Mouse (Mus musculus): ENCODE results near the gene Rpl13a.
"Not testable (repeated sequence)": the region's sequence is repeated elsewhere in the genome, so short reads cannot be mapped to it uniquely, and the experiment has no call there.

Rpl13a gene

GRCm38 (mm10) chr7:45119780-45120709, 8.5 kb downstream of the Rpl13a start:
- DNase-seq (ENCODE audit: low read depth in 2 of 2, low spot score in 2 of 2), result no peak

- no peak for DNase-seq (ENCODE audit: low read depth in 2 of 2, low spot score in 2 of 2)
Measured at GRCm38 (mm10) chr7:45118336-45118735, 10.2 kb downstream of the Rpl13a start.

GRCm38 (mm10) chr7:45117566-45117965, 11.0 kb downstream of the Rpl13a start:
- no peak for DNase-seq (ENCODE audit: low read depth in 2 of 2, low spot score in 2 of 2)

GRCm38 (mm10) chr7:45113476-45113875, 15.1 kb downstream of the Rpl13a start:
- DNase-seq (ENCODE audit: low read depth in 2 of 2, low spot score in 2 of 2), result no peak

GRCm38 (mm10) chr7:45112529-45112928, 16.0 kb downstream of the Rpl13a start:
- no peak for DNase-seq (ENCODE audit: low read depth in 2 of 2, low spot score in 2 of 2)

GRCm38 (mm10) chr7:45111940-45112339, 16.6 kb downstream of the Rpl13a start:
- no peak for DNase-seq (ENCODE audit: low read depth in 2 of 2, low spot score in 2 of 2)

GRCm38 (mm10) chr7:45110089-45110488, 18.5 kb downstream of the Rpl13a start:
- DNase-seq (ENCODE audit: low read depth in 2 of 2, low spot score in 2 of 2), result not testable (repeated sequence)

- DNase-seq (ENCODE audit: low read depth in 2 of 2, low spot score in 2 of 2), result no peak
Measured at GRCm38 (mm10) chr7:45107052-45107645, 21.4 kb downstream of the Rpl13a start.

GRCm38 (mm10) chr7:45106441-45106840, 22.1 kb downstream of the Rpl13a start:
- no peak for DNase-seq (ENCODE audit: low read depth in 2 of 2, low spot score in 2 of 2)

- DNase-seq (ENCODE audit: low read depth in 2 of 2, low spot score in 2 of 2), result no peak
Measured at GRCm38 (mm10) chr7:45105491-45105890, 23.1 kb downstream of the Rpl13a start.

GRCm38 (mm10) chr7:45104941-45105340, 23.6 kb downstream of the Rpl13a start:
- DNase-seq (ENCODE audit: low read depth in 2 of 2, low spot score in 2 of 2), result no peak

- DNase-seq (ENCODE audit: low read depth in 2 of 2, low spot score in 2 of 2), result no peak
Measured at GRCm38 (mm10) chr7:45103652-45104180, 24.8 kb downstream of the Rpl13a start, which contains the start of gene Fcgrt. TSS of gene Fcgrt (minus strand) at chr7:45103851.

- DNase-seq (ENCODE audit: low read depth in 2 of 2, low spot score in 2 of 2), result no peak
Measured at GRCm38 (mm10) chr7:45102940-45103585, 25.5 kb downstream of the Rpl13a start.

GRCm38 (mm10) chr7:45102441-45102840, 26.1 kb downstream of the Rpl13a start:
- no peak for DNase-seq (ENCODE audit: low read depth in 2 of 2, low spot score in 2 of 2)

GRCm38 (mm10) chr7:45100046-45100445, 28.5 kb downstream of the Rpl13a start:
- DNase-seq (ENCODE audit: low read depth in 2 of 2, low spot score in 2 of 2), result no peak

GRCm38 (mm10) chr7:45098541-45099240, 29.9 kb downstream of the Rpl13a start:
- no peak for DNase-seq (ENCODE audit: low read depth in 2 of 2, low spot score in 2 of 2)

- DNase-seq (ENCODE audit: low read depth in 2 of 2, low spot score in 2 of 2), result no peak
Measured at GRCm38 (mm10) chr7:45097479-45097878, 31.1 kb downstream of the Rpl13a start.

GRCm38 (mm10) chr7:45095965-45096364, 32.6 kb downstream of the Rpl13a start:
- DNase-seq (ENCODE audit: low read depth in 2 of 2, low spot score in 2 of 2), result not testable (repeated sequence)

GRCm38 (mm10) chr7:45095367-45095766, 33.2 kb downstream of the Rpl13a start:
- DNase-seq (ENCODE audit: low read depth in 2 of 2, low spot score in 2 of 2), result no peak

GRCm38 (mm10) chr7:45094121-45094520, 34.4 kb downstream of the Rpl13a start:
- no peak for DNase-seq (ENCODE audit: low read depth in 2 of 2, low spot score in 2 of 2)

- DNase-seq (ENCODE audit: low read depth in 2 of 2, low spot score in 2 of 2), result no peak
Measured at GRCm38 (mm10) chr7:45093516-45093905, 35.0 kb downstream of the Rpl13a start.
